Mouse (Mus musculus) ovary, postnatal 10 days (tissue): ENCODE measurements around the gene Acrbp.
A peak's percentile ranks its signal among the peaks of the same experiment; 100 is the strongest.

Experiments
- DNase-seq: peaks from one replicate; pipeline ENCODE4 v3.0.0; 2022; ENCODE audit warnings: low spot score

Acrbp gene

DNA sequence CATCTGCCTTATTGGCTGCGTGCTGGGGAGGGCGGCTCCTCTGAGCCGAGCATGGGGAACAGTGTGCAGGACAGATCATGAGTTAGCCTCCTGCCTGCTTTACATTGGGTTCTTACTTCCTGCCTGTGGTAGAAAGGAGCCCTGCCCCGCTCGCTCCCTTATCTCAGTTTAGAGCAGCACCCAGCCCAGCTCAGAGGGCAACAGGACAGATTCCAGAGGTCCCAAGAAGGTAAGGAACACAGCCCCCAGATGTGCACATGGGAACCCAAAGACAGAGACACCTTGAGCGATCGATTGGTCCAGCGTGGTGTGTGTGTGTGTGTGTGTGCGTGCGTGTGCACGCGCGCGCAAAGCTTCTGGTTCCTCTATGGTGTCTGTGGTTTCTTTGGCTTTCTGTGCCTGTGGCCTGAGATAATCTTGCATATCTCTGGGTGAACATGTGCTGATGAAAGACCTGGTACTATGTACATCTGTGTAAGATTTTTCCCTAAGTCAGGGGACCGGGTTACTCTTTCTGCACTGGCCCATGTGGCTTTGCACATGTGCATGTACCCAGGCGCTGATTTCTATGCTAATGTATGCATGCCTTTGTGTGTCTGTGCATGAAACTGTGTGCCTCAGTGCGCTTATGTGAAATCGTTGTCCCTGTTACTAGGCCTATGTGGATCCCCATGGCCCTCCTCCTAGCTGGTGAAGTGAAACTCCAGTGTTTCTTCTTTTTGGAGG is 21.8 kb downstream of the Acrbp start:
- DNase-seq: no peak

DNA sequence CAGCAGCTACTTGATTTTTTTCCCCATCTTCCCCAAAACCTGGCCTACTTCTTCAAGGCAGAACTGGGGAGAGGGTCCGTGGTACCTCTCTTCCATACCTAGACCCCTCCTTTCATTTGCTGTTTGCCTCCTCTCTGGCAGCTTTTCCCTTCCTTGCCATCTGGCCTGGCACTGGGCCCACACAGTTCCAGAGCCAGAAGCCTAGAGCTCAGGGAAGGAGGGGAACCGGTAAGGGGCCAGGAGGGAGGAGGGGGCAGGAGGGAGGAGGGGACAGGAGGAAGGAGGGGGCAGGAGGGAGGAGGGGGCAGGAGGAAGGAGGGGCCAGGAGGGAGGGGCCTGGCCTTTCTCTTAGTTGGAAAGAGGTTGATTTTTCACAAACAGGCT is 22.4 kb downstream of the Acrbp start:
- no peak for DNase-seq

DNA sequence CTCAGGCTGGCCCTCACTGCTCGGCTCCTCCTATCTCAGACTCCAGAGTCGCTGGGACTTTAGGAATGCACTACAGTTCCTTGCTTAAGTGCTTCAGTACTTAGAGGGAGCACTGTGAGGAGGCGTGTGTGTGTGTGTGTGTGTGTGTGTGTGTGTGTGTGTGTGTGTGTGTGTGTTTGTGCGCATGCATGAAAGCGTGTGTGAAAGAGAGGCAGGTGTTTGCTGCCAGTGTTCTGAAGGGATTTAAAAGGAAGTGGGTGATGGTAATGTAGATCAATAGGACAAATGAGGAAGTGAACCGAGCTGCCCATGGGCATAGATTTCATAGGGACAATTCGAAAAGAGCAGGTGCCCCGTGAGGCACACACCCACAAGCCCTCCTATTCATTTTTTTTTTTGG is 24.3 kb downstream of the Acrbp start:
- no peak for DNase-seq

DNA sequence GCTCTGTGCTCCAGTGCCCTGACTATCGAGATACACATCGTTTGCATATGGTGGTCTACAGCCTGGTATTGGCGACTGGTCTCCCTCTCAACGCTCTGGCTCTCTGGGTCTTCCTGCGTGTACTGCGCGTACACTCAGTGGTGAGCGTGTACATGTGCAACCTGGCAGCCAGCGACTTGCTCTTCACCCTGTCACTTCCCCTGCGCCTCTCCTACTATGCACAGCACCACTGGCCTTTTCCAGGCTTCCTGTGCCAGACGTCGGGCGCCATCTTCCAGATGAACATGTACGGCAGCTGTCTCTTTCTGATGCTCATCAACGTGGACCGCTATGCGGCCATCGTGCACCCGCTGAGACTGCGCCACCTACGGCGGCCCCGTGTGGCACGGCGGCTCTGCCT is 31.9 kb downstream of the Acrbp start:
- DNase-seq: no peak

DNA sequence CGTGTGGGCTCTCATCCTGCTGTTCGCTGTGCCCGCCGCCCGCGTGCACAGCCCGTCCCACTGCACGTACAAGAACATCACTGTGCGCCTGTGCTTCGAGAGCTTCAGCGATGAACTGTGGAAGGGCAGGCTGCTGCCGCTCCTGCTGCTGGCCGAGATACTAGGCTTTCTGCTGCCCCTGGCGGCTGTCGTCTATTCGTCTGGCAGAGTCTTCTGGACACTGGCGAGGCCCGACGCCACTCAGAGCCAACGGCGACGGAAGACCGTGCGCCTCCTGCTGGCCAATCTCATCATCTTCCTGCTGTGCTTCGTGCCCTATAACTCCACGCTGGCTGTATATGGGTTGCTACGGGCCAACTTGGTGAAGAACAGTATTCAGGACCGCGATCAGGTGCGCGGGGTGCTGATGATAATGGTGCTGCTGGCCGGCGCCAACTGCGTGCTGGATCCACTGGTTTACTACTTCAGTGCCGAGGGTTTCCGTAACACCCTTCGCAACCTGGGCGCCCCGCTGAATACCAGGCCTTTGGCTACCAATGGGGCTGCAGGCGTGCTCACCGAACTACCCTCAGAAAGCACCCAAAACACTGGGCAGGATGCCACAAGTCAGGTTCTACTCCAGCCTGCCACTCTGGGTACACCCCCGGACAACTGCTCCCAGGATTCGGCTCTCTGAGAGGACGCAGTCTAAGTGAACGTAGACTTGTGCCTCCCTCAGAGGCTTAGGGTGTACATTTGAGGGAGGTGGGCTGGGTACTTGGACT is 32.5 kb downstream of the Acrbp start:
- DNase-seq: peak; percentile 73

DNA sequence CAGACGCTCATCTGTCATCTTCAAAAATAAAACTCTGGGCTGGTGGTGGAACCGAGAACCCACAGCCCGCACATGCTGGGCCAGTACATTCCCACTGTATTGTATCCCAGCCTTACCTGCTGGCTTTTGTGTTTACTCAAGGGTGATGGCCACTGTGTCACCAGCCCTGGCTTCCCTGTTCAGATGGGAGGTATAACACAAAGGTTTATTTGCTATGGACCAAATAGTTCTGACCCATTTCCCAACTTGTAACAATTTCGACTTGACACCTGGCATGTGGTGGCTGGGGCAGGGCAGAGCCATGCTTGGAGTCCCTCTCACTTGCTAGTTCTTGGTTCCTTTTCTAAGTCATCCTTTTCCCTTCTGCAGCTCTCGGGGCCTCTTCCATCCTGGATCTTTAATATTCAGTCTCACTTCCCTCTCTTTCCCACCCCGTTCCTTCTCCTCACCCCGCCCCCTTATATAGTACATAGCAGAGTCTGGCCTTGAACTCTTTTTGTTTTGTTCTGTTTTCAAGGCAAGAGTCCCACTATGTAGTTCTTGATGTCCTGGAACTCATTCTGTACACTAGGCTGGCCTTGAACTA is 33.4 kb downstream of the Acrbp start:
- no peak for DNase-seq

DNA sequence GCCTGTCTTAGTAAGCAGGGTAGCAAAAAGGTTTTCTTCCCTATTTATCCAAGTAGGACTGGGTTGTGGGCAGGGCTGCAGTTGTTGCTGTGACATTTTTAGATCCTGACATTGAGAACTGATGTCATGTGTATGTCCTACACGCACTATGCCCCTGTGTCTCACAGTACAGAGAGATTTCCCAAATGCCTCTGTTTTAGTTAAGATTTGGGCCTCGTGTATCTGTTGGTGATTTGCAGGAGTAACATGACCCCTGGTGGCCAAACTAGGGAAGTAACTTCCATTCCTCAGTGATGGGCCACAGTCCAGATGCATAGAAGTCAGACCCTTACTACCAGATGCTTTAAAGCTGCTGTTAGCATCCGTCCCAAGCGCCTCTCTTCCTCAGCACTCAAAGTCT is 34.9 kb downstream of the Acrbp start:
- no peak for DNase-seq

DNA sequence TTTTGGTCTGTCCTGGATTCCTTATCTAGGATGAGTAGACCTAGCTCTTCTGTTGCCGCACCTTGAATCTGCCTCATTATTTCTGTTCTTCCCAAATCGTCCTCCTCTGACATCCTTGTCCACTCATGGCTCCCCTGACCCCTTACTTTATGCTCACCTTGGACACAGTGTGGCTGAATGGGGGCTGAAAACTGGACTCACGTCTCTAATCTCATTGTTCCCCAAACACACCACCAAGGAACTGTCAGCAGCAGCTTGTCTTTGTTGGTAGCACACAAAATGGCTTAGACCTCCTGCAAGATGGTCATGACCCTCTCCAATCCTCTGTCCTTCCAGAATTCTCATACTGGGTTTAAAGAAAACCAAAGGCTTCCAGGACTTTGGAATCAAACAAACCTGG is 38.4 kb downstream of the Acrbp start:
- no peak for DNase-seq

DNA sequence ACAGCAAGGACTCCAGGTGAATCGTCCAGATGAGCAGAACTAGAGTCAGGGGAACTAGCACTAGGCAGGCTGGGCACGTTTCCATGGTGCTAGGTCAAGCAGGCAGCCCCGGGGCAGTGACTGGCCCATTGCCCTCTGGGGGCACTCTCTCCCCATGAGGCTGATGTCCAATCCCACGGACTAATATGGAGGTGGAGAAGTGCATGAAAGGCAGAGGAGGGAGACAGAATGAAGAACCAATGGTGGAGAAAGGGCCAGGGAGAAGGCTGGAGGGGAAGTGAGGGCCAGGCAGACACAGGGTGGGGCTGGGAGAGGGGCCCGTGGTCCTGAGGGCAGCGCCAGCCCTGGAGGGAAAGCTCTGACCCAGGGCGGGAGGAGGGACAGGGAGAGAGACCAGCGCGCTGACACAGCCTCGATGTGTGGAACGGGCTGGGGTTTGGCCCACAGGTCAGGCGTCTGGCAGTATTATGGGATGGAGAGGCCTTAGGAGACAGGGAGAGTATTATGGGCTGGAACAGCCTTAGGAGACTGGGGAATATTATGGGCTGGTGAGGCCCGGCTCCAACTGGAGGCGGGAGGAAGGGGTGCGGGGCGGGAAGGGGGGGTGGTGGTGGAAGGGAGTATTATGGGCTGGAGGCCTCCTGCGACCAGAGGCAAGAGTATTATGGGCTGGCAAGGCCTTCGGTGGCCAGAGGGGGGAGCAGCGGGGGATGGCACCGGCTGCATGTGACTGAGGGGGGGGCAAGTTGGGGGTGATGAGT is 39.3 kb downstream of the Acrbp start:
- DNase-seq: peak; percentile 57

DNA sequence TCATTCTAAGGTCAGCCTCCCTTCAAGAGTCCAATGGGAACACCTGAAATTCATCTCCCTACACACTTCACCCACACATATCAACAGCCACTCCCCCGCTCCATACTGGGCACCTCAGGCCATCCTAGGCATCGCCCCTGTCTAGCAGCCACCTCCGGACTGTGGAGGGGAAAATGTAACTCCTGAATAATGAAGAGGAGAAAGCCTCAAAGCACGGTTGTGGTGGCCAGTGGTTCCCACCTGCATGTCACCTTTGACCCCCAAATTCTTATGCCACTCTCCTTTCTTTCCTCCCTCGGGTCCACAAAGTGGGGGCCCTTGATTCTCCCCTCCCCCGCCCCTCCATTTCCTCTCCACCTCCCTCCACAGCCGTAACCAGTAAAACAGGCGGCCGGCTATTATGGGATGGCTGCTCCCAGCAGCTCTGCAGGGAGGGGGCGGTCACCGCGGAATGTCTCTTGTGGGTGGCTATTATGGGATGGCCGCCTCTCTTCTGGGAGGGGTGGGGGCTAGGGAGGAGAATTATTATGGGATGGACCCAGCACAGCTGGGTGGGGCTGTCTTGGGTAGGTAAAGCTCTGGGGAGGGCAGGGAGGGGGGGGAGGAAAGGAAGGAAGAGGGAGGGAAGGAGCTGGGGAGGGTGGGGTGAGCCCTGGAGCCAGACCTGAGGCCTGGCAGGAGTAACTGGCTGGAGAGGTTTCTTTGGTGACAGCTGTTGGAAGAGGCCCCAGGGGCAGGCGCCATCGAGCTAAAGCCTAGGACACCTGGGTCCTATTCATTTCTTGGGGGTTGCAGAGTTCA is 40.2 kb downstream of the Acrbp start:
- DNase-seq: peak; percentile 46

DNA sequence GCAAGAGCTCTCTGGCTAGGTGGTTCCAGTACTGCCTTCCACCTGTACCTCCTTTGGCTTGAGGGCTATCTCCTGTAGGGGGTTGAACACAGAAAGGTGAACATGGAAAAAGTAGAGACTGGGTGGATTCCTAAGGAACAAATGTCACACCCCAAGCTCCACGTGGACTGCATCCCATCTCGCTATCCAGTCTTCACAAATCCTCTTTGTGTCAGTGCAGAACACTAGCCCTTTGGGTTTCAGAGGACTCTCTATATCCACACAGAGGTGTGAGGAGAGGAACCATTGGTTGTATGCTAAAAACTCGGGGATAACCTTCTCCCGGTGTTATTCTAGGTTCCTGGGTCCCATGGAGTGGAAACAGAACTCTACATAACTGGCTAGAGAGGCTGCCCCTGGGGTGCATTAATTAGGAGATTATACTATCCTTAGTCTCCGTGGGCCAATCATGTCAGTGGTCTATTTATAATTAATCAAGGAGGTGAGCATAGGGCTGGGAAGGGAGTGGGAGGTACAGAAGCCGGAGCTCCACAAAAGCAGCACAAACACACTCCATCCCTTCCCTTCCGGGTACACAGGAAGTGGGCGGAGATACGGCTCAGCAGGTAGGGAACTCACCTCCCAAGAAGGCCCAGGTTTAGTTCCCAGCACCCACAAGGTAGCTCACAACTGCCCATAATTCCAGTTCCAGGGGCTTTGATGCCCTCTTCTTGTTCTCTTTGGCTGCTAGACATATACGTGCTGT is 41.0 kb downstream of the Acrbp start:
- DNase-seq: no peak

DNA sequence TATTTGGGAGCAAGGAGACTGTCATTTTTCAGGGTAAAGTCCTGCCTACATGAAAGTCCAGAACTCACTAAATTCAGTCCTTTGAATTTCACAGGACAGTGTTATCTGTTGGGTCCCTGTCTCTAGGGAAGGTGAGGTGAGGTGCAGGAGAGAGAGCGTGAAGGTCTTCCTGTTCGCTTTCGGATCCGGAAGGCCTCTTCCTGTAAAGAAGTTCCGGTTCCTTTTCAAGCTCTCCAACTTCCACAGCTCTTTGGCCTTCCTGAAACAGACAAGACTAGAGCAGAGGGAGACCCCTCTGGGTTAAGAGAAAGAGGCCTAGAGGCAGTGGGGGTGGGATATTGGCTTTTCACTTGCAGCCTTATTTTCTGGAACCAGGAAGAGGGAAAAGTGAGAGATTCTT is 42.9 kb downstream of the Acrbp start:
- no peak for DNase-seq

DNA sequence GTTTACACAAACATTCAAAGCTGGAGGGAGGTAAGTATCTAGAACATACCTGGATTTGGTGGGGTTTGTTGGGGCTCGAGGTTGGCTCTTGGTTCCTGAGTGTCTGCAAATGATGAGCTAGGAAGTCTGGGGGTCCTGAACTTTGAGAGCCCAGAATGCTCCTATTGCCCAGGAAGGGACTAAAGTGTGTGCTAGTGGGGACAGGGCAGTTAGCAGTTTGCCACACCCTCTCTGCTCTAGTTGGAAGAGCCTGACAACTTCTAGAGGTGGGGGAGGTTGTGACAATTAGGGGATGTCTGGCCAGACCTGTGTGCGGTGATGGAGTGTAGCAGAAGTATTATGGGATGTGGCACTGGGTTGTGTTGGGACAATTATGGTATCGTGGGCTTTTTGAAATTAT is 45.4 kb downstream of the Acrbp start:
- no peak for DNase-seq

DNA sequence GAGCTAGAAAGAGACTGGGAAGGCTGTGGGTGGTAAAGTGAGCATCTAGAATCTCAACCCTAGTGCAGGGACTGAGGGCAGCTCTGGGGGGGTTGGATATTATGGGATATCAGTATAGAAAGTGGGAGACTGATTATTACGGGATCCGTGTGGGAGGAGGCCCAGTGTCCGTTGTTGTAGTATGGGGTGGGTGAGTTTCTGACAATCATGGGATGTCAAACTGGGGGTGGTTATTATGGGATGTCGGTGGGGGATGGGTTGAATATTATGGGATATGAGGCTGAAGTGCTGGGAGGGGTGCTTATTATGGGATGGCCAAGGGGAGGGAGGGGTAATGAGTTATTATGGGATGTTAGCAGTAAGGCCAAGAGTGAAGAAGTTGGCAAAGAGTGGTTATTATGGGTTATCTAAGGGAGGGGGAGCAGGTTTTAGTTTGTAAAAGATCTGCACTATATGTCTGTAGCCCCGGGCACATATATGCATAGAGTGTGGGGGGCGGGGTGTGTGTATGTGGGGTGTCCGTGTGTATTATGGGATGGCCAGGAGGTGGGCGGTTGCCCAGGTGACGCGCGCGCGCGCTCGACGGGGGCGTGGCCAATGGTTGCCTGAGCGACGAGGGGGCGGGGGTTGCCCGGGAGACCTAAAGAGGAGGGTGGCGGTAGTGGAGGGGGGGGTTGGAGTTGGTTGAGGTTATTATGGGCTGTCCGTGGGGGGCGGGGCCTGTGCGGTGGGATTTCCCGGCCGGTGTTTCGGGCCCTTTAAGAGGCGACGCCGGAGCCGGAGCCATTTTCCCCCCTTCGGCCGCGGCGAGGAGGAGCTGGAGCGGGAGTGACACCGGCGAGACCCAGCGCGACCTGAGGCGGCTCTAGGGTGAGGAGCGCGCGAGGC is 46.1 kb downstream of the Acrbp start, which contains the start of gene Chd4:
Gene Chd4, plus strand, starts transcription at position 591 of the 888 bp plus-strand sequence.
- peak; percentile 81 for DNase-seq

DNA sequence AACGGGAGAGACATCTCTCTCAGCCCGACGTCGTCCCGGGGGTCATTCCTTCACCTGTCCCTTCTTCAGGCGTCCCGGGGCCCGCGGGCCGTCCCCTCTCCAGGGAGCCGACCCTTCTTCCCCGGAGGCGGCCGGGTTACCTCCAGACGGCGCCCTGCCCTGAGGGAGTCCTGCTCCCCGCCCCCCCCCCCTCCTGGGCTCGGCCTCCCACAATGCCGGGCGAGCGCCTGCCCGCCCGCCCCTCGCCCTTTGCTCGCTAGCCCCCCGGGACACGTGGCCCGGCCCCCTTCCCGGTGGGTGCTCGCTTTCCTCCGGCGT is 46.7 kb downstream of the Acrbp start:
- DNase-seq: no peak

DNA sequence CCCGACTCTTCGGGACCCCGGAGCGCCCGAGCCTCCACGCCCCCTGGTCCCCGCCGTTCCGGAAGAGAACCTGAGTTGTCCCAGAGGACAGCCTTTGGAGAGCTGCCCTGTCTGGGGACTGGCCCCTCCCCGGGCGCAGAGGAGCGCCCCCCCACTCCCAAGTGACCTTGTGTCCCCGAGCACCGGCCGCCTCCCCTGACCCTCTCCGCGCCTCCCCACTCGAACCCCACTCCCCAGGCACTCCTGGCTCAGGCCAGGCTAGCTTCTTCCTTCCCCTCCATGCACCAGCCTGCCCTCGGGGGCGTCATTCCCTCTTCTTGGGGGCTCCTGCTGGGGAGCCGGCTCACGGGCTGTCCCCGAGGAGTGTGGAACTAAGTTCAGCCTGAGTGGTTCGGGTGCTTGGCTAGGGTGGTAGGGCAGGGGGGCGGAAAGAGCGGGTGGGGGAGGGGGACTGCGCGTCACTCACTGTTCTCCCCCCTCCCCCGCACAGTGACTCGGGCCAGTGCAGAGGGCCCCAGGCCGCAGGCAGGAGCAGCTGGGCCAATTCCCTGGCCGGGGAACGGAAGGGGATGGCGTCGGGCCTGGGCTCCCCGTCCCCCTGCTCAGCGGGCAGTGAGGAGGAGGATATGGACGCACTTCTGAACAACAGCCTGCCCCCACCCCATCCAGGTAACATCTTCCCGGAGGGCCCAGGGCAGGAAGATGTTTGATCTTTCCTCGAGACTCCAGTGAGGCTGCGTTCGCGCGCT is 47.3 kb downstream of the Acrbp start:
- peak; percentile 35 for DNase-seq

DNA sequence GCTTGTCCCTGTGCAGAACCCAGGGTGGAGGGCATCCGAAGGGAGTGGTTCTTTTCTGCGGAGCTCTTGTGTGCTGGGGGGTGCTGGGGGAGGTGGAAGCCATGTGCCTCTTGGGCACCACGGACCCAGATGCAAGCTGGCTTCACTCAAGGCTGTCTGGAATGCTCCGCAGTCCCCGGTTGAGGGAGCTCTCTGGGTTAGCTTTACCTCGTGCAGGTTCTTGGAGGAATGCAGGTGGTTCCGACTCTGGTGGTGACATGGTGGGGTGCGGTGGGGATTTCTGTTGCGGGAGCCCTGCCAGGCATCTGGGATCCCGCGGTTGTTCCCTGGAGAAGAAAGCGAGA is 47.8 kb downstream of the Acrbp start:
- DNase-seq: no peak

DNA sequence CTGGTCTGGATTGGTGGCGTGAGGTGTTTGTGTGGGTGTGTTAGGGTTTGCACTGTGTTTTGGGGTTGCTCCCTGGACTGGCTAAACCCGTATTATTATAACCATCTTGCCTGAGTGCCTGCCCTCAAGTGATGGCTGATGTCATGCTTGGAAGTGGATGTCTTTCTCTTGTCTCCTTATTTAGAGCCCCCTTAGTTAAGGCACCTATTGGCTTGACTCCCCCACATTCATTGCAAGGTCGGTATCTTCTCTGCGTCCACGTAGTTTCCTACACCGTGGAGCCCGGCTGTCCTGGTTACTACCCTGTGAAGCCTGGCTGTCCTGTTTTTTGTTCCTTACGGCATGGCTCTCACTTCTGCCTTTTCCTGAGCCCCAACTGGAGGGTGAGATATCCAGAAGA is 48.5 kb downstream of the Acrbp start:
- DNase-seq: no peak

DNA sequence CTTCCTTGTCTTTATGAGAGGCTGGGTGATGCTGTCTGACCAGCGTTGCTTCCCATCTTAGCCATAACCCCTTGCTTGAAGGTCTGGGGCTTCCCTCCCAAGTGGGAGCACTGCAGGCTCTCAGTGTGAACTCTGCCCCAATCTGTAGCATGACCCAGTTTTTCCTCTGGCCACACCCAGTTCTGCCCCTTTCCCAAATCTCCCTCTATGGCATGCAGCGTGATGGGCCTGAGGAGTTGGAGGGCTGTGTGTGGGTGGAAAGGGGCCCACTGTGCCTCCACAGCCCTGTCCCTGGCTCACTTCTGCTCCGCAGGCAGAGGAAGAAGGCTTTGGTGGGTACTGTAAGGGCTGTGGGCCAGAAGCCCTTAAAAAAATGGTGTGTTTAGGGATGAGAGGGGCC is 49.0 kb downstream of the Acrbp start:
- no peak for DNase-seq
